Mouse (Mus musculus) lung, embryonic 15.5 days (tissue): ENCODE results near the gene Nubp2. TPM values are rescaled to one million over a fixed set of nuclear protein-coding genes. Genes with fewer than 3 reads are reported as not detected.

ENCODE experiments used
- ATAC-seq: fragments of 200-750 bp; cut with Nextera tagmentation; 2 replicates; pipeline ENCODE4 v1.8.0; 2017; ENCODE audit warnings: moderate number of reproducible peaks, borderline replicate concordance; ENCODE audit not compliant: low FRiP score, low TSS enrichment; ENCODE audit errors: extremely low read depth
- H3K27ac ChIP-seq: fragments of 300-500 bp; sonication (generic); 2 replicates; pipeline ENCODE4 v1.5.1; 2015; ENCODE audit warnings: moderate library complexity, mild to moderate bottlenecking, inconsistent platforms
- H3K27me3 ChIP-seq: fragments of 300-500 bp; sonication (generic); 2 replicates; pipeline ENCODE4 v1.6.1; 2015; ENCODE audit warnings: inconsistent platforms
- H3K36me3 ChIP-seq: fragments of 300-500 bp; sonication (generic); 2 replicates; pipeline ENCODE4 v1.6.1; 2015; ENCODE audit warnings: inconsistent platforms
- H3K4me1 ChIP-seq: fragments of 300-500 bp; sonication (generic); 2 replicates; pipeline ENCODE4 v1.6.1; 2015; ENCODE audit warnings: inconsistent platforms
- H3K4me2 ChIP-seq: fragments of 300-500 bp; sonication (generic); 2 replicates; pipeline ENCODE4 v1.6.1; 2015; ENCODE audit warnings: inconsistent platforms, mild to moderate bottlenecking, moderate library complexity
- H3K4me3 ChIP-seq: fragments of 300-500 bp; sonication (generic); 2 replicates; pipeline ENCODE4 v1.5.1; 2015; ENCODE audit warnings: mild to moderate bottlenecking, inconsistent platforms
- H3K9ac ChIP-seq: fragments of 300-500 bp; sonication (generic); 2 replicates; pipeline ENCODE4 v1.6.1; 2015; ENCODE audit warnings: inconsistent platforms
- H3K9me3 ChIP-seq: fragments of 300-500 bp; sonication (generic); 2 replicates; pipeline ENCODE4 v1.6.1; 2016; ENCODE audit warnings: inconsistent platforms
- WGBS: fragments of 180-500 bp; shearing (Covaris S2); methylation state at CpG from one replicate; pipeline ENCODE4 v1.1.7; 2015; 5-methylcytosine and 5-hydroxymethylcytosine counted together
- polyA plus RNA-seq: library from polyadenylated mRNA; unstranded; fragments of >200 nt; fragmentation: Nextera tagmentation; extraction: Ambion mirVana; gene quantifications from 2 replicates; pipeline ENCODE4 v1.2.1, GENCODE M21; 2015

Gene Nubp2
- polyA plus RNA-seq, 1 experiment from 2014 or later = 56.6 TPM

DNA sequence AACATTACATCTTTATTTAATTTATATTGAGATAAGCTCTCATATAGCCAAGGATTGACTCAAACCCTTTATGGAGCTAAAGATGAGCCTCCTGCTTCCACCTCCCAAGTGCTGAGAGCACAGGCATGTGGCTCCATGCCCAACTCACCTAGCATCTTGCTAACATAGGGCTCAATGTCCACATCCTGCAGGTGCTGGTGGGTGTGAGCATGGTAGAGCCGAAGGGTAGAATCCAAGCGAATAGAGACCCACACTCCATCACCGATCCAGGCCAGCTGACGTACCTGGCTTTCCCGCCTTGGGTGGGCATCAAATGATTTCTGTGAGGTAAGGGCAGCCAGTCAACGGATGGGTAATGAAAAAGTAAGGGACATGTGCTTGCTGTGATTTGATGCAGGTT lies 13.9 kb upstream of the Nubp2 start:
- H3K36me3 ChIP-seq = peaks cover 76% of the 10 kb centered on the region
- no peak overlapping the region for H3K4me2 ChIP-seq
- no peaks in the 10 kb centered on the region for H3K27me3 ChIP-seq
- 94% methylated on average over 6 of the region's 6 CpGs for WGBS
- no peak for ATAC-seq
- no peak overlapping the region for H3K27ac ChIP-seq
- H3K4me1 ChIP-seq = peaks cover 22% of the 10 kb centered on the region
- H3K4me3 ChIP-seq = no peak overlapping the region
- no peak overlapping the region for H3K9ac ChIP-seq
- H3K9me3 ChIP-seq = no peaks in the 10 kb centered on the region

GRCm38 (mm10) chr17:24899153-24899552 lies 13.0 kb upstream of the Nubp2 start:
- Histone ChIP-seq H3K9ac (no peak overlapping the region), H3K27me3 (no peaks in the 10 kb centered on the region), H3K27ac (no peak overlapping the region), H3K36me3 (peaks cover 67% of the 10 kb centered on the region), H3K9me3 (no peaks in the 10 kb centered on the region), H3K4me3 (no peak overlapping the region), H3K4me1 (peaks cover 25% of the 10 kb centered on the region), H3K4me2 (no peak overlapping the region)
- 71% methylated on average over 5 of the region's 5 CpGs for WGBS
- no peak for ATAC-seq

DNA sequence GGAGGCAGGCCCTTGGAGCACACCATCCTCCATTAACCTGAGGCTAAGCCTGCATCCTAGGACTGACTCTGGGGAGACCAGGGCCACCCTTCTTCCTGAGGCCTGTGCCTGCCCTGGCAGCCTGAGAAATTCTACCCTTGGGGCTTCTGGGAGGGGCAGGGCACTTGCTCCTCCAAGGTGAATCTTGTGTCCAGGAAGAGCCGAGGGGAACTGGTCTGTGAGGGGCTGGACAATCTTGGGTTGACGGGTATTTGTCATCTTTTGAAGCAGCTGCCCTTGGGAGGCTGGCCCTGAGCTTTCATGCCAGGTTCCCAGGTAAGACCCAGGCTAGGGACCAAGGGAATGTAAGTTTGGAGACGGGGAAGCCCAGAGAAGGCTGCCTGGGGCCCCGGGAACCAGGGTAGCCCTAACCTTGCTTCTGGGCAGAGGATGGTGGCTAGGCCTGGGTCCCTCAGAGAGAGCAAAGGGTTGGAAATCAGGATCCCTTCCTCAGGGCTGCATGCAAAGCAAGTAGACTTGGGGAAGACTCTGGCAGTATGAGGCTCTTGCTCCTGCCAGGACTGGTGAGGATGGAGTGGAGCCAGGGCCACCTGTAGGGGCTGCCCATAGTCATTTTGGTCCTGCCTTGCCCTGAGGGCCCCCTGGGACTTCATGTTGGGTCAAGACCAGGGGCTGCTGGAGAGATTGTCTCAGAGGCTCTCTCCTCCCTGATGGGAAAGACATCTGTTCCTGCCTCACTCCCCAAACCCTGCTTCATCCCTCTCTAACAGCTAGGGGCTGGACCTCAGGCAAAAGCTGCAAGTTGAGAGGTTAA lies 12.1 kb upstream of the Nubp2 start:
- ATAC-seq = no peak
- H3K9ac ChIP-seq = no peak overlapping the region
- H3K4me2 ChIP-seq = peak overlapping the region; percentile 93; the same call in 1 of the 2 replicates
- H3K27me3 ChIP-seq = no peaks in the 10 kb centered on the region
- H3K9me3 ChIP-seq = no peaks in the 10 kb centered on the region
- no peak overlapping the region for H3K27ac ChIP-seq
- peaks cover 63% of the 10 kb centered on the region for H3K36me3 ChIP-seq
- H3K4me1 ChIP-seq = peaks cover 33% of the 10 kb centered on the region
- H3K4me3 ChIP-seq = peak overlapping the region; percentile 95; the same call in 1 of the 2 replicates
- 62% methylated on average over 4 of the region's 4 CpGs for WGBS

DNA sequence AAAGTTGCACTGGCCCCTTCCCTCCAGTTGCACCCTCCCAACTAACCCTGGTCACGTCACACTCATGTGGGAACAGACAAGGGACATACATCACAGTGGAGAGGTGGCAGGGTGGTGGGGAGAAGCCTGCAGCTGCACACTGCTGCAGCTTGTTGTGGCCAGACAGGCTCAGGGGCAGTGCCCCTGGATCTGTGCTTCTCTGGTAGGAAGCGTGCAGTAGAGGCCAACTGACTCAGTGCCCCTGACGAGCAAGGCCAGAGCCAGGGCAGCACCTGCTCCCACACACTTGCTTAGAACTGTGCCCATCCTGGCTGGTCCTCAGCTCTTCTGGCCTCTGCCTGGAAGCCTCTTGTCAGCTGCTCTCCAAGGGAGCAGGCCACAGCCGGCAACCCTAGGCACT lies 11.5 kb upstream of the Nubp2 start:
- Histone ChIP-seq H3K9me3 (no peaks in the 10 kb centered on the region), H3K4me3 (peak overlapping the region; percentile 95), H3K27me3 (no peaks in the 10 kb centered on the region), H3K36me3 (peaks cover 63% of the 10 kb centered on the region), H3K4me1 (peaks cover 33% of the 10 kb centered on the region), H3K4me2 (peak overlapping the region; percentile 93), H3K27ac (no peak overlapping the region), H3K9ac (0 out of 2 replicates have a peak overlapping the region, but pooled peaks have one; percentile 7)
- ATAC-seq = no peak
- 66% methylated on average over 4 of the region's 4 CpGs for whole genome bisulfite sequencing

- Histone ChIP-seq H3K4me2 (peak overlapping the region; percentile 93), H3K9ac (peak overlapping the region; percentile 86), H3K9me3 (no peaks in the 10 kb centered on the region), H3K4me3 (peak overlapping the region; percentile 95), H3K27me3 (no peaks in the 10 kb centered on the region), H3K4me1 (peaks cover 33% of the 10 kb centered on the region), H3K27ac (peak overlapping the region; percentile 80), H3K36me3 (peaks cover 63% of the 10 kb centered on the region)
- ATAC-seq = no peak
- 25% methylated on average over 11 of the region's 11 CpGs for WGBS
These were observed 10.8 kb upstream of the Nubp2 start for GRCm38 (mm10) chr17:24896993-24897269.

- peak; percentile 79 for ATAC-seq
- peaks cover 33% of the 10 kb centered on the region for H3K4me1 ChIP-seq
- 2% methylated on average over 50 of the region's 50 CpGs for WGBS
- peak within 1 kb of the TSS; percentile 80 for H3K27ac ChIP-seq
- peak within 1 kb of the TSS; percentile 93 for H3K4me2 ChIP-seq
- no peaks in the 10 kb centered on the region for H3K27me3 ChIP-seq
- H3K9me3 ChIP-seq = no peaks in the 10 kb centered on the region
- peak within 1 kb of the TSS; percentile 86 for H3K9ac ChIP-seq
- H3K36me3 ChIP-seq = peaks cover 62% of the 10 kb centered on the region
- H3K4me3 ChIP-seq = peak within 1 kb of the TSS; percentile 95
These were observed 10.3 kb upstream of the Nubp2 start, which contains the start of gene Nme3 for GRCm38 (mm10) chr17:24896241-24896992. TSS of gene Nme3 (plus strand) at chr17:24896500.

GRCm38 (mm10) chr17:24895571-24896240 lies 9.6 kb upstream of the Nubp2 start:
- Histone ChIP-seq H3K9ac (peak overlapping the region; percentile 86), H3K4me3 (peak overlapping the region; percentile 95), H3K4me2 (peak overlapping the region; percentile 93), H3K9me3 (no peaks in the 10 kb centered on the region), H3K27ac (peak overlapping the region; percentile 80), H3K4me1 (peaks cover 33% of the 10 kb centered on the region), H3K27me3 (no peaks in the 10 kb centered on the region), H3K36me3 (peaks cover 62% of the 10 kb centered on the region)
- ATAC-seq = no peak
- WGBS = 10% methylated on average over 23 of the region's 23 CpGs

DNA sequence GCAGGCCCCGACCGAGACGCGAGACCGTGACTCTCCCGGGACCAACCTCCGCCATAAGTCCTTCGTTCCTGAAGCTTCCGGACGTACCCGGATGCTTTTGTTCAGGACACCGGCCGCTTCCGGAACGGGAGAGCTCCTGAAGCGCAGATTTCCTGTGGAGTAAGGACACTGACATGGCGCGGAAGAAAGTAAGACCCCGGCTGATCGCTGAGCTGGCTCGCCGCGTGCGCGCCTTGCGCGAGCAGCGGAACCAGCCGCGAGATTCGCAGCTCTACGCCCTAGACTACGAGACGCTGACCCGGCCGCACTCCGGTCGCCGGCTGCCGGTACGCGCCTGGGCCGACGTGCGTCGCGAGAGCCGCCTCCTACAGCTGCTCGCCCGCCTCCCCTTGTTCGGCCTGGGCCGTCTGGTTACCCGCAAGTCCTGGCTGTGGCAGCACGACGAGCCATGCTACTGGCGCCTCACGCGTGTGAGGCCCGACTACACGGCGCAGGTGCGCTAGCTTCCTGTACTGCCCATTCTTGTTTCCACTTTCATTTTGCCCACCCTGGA lies 8.9 kb upstream of the Nubp2 start, which contains the start of the genes Eme2 and Mrps34:
Eme2 (minus strand) TSS at position 93 of the 553 bp plus-strand sequence.
Mrps34 (plus strand) TSS at position 122 of the 553 bp plus-strand sequence.
- peak within 1 kb of the TSS; percentile 80 for H3K27ac ChIP-seq
- peaks cover 60% of the 10 kb centered on the region for H3K36me3 ChIP-seq
- H3K9me3 ChIP-seq = no peaks in the 10 kb centered on the region
- H3K4me3 ChIP-seq = peak within 1 kb of the TSS; percentile 95
- peak within 1 kb of the TSS; percentile 86 for H3K9ac ChIP-seq
- WGBS = under 1% methylated on average over 61 of the region's 62 CpGs
- peak within 1 kb of the TSS; percentile 93 for H3K4me2 ChIP-seq
- peak; percentile 28 for ATAC-seq
- H3K27me3 ChIP-seq = no peaks in the 10 kb centered on the region
- peaks cover 33% of the 10 kb centered on the region for H3K4me1 ChIP-seq

DNA sequence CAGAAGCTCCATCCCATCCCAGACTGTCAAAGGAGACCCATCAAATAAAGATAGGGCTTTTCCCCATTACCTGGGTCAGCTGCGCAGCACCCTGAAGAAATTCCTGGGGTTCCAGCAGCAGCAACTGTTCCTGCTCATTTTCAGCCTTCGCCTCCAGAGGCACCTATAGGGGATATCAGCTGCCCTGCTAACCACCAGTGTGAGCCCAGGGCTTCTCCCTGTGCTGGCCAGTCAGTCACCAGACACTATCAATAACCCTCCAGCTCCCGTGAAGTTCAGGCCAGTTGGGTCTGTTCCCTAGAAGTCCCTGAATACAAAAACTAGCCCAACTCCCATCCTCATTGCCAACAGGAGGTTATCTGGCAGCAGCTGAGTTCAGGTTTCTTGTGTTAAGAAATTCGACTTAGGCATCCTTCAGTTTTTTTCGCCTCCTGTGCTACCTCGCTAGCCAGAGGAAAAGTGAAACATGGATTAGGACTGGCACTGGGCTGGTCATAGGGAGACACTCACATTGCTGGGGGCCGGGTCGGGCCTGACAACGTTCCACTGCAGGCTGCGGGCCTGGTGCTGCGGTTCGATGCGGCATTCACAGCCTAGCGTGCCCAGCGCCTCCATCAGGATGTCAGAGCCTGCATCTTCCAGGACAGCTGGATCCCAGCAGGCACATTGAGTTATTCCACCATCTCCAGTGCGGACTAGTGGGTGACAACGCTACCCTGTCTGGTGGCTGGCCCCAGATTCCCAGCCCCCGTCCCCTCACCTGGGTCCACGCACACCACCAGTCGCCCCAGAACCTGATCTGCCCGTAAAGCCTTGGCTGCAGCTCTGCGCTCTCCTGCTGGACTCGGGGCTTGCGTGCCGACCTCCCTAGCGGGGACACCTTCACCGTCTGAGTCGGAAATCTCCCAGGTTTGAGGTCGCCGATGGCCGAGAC lies 8.2 kb upstream of the Nubp2 start:
- H3K9me3 ChIP-seq = no peaks in the 10 kb centered on the region
- peak overlapping the region; percentile 86 for H3K9ac ChIP-seq
- peak overlapping the region; percentile 93 for H3K4me2 ChIP-seq
- ATAC-seq = no peak
- H3K27ac ChIP-seq = peak overlapping the region; percentile 80
- H3K4me1 ChIP-seq = peaks cover 33% of the 10 kb centered on the region
- H3K4me3 ChIP-seq = peak overlapping the region; percentile 95
- 10% methylated on average over 31 of the region's 31 CpGs for WGBS
- no peaks in the 10 kb centered on the region for H3K27me3 ChIP-seq
- peaks cover 52% of the 10 kb centered on the region for H3K36me3 ChIP-seq

DNA sequence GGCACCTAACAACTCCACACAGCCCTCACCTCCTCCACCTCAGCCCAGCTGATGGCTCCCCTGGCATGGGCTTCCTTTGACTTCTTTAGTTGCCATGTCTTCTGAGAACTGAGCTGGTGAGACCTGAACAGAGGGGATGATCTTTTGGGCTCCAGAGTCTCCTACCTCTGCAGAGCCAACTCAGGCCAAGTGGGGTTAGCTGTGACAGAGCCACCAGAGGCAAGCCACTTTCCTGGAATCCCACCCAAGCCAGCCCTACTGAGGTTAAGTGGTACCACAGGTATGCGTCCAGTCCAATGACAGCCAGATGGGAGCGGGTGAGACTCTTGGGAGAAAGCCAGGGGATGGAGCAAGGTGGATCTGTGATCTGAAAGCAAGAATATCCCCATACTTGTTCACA lies 7.1 kb upstream of the Nubp2 start:
- no peak overlapping the region for H3K27ac ChIP-seq
- H3K4me3 ChIP-seq = peak overlapping the region; percentile 95; the same call in 1 of the 2 replicates
- H3K4me1 ChIP-seq = peaks cover 33% of the 10 kb centered on the region
- H3K9ac ChIP-seq = no peak overlapping the region
- no peaks in the 10 kb centered on the region for H3K9me3 ChIP-seq
- H3K36me3 ChIP-seq = peaks cover 42% of the 10 kb centered on the region
- no peak overlapping the region for H3K4me2 ChIP-seq
- ATAC-seq = no peak
- H3K27me3 ChIP-seq = no peaks in the 10 kb centered on the region
- 90% methylated on average over 2 of the region's 2 CpGs for WGBS
